Mouse (Mus musculus): ENCODE measurements around the gene Hddc3. TPM values are rescaled to one million over a fixed set of nuclear protein-coding genes. Genes with fewer than 3 reads are reported as not detected.

The Hddc3 gene
- polyA plus RNA-seq, 1 experiment from 2014 or later = 8.6 TPM

- TF ChIP-seq CTCF (IDR thresholded peaks at IDR 0.05; ENCODE audit: low read depth) (no peak), EP300 (optimal IDR thresholded peaks at IDR 0.05) (no peak)
- WGBS = 85% methylated on average over 4 of the region's 4 CpGs
These were observed 44.1 kb upstream of the Hddc3 start for GRCm38 (mm10) chr7:80298754-80299153.

GRCm38 (mm10) chr7:80299568-80299967 lies 43.3 kb upstream of the Hddc3 start:
- Histone ChIP-seq H3K9me3 (ENCODE audit: control insufficient read depth, low read length) (no peaks in the 10 kb centered on the region), H3K9ac (ENCODE audit: low read length) (no peak overlapping the region), H3K27me3 (ENCODE audit: control insufficient read depth, insufficient read depth, low read length) (no peaks in the 10 kb centered on the region), H3K4me2 (replicated peaks; ENCODE audit: low read depth) (no peak overlapping the region), H3K36me3 (ENCODE audit: control insufficient read depth, insufficient read depth, low read length) (0 out of 2 replicates have a peak, but pooled peaks cover 3% of the 10 kb centered on the region), H3K4me3 (ENCODE audit: low read depth, low read length) (no peak overlapping the region), H3K27ac (replicated peaks) (no peak overlapping the region), H3K4me1 (replicated peaks; ENCODE audit: control insufficient read depth, insufficient read depth) (no peaks in the 10 kb centered on the region)
- 76% methylated on average over 3 of the region's 3 CpGs for whole genome bisulfite sequencing
- TF ChIP-seq EP300 (optimal IDR thresholded peaks at IDR 0.05) = no peak
- TF ChIP-seq CTCF (IDR thresholded peaks at IDR 0.05; ENCODE audit: low read depth) = no peak
- ATAC-seq (ENCODE audit: low FRiP score, low TSS enrichment) (no peak), DNase-seq (ENCODE audit: low spot score) (no peak)

More at GRCm38 (mm10) chr7:80298754-80299153, 44.1 kb upstream of the Hddc3 start:
- H3K27me3 ChIP-seq (ENCODE audit: control insufficient read depth, insufficient read depth, low read length) = no peaks in the 10 kb centered on the region
- H3K9me3 ChIP-seq (ENCODE audit: control insufficient read depth, low read length) = no peaks in the 10 kb centered on the region
- no peaks in the 10 kb centered on the region for H3K4me1 ChIP-seq (replicated peaks; ENCODE audit: control insufficient read depth, insufficient read depth)
- no peak for DNase-seq (ENCODE audit: low spot score)
- H3K36me3 ChIP-seq (ENCODE audit: control insufficient read depth, insufficient read depth, low read length) = 0 out of 2 replicates have a peak, but pooled peaks cover 3% of the 10 kb centered on the region
- H3K4me3 ChIP-seq (ENCODE audit: low read depth, low read length) = no peak overlapping the region
- no peak overlapping the region for H3K4me2 ChIP-seq (replicated peaks; ENCODE audit: low read depth)
- no peak overlapping the region for H3K27ac ChIP-seq (replicated peaks)
- no peak for ATAC-seq (ENCODE audit: low FRiP score, low TSS enrichment)
- no peak overlapping the region for H3K9ac ChIP-seq (ENCODE audit: low read length)

- no peak overlapping the region for H3K9ac ChIP-seq (ENCODE audit: low read length)
- DNase-seq (ENCODE audit: low spot score) = no peak
- 0 out of 2 replicates have a peak, but pooled peaks cover 3% of the 10 kb centered on the region for H3K36me3 ChIP-seq (ENCODE audit: control insufficient read depth, insufficient read depth, low read length)
- WGBS = 81% methylated on average over 2 of the region's 2 CpGs
- no peaks in the 10 kb centered on the region for H3K9me3 ChIP-seq (ENCODE audit: control insufficient read depth, low read length)
- TF ChIP-seq EP300 (optimal IDR thresholded peaks at IDR 0.05) = no peak
- peak; percentile 43 for TF ChIP-seq CTCF (IDR thresholded peaks at IDR 0.05; ENCODE audit: low read depth)
- H3K4me1 ChIP-seq (replicated peaks; ENCODE audit: control insufficient read depth, insufficient read depth) = no peaks in the 10 kb centered on the region
- no peak overlapping the region for H3K4me2 ChIP-seq (replicated peaks; ENCODE audit: low read depth)
- H3K27ac ChIP-seq (replicated peaks) = no peak overlapping the region
- ATAC-seq (ENCODE audit: low FRiP score, low TSS enrichment) = no peak
- no peaks in the 10 kb centered on the region for H3K27me3 ChIP-seq (ENCODE audit: control insufficient read depth, insufficient read depth, low read length)
- no peak overlapping the region for H3K4me3 ChIP-seq (ENCODE audit: low read depth, low read length)
These were observed 41.4 kb upstream of the Hddc3 start for GRCm38 (mm10) chr7:80301522-80301921.

DNA sequence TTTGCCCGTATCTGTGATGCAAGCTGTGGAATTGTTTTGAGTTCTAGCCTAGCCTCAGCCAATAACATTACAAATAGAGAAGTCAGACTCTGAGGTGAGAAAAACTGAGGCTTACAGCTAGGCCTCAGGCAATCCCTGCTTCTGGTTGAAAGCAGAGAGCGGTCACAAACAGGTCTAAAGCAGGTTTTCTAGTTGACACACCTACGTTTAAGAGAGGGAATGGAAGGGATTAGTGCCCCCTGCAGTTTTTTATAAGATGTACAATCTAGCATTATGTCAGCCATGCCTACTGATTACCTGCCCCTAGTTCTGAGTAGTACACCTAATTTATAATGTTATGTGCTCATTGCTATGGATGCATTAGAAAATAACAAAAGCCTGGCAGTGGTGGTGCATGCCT lies 35.1 kb upstream of the Hddc3 start:
- H3K9me3 ChIP-seq (ENCODE audit: control insufficient read depth, low read length) = no peaks in the 10 kb centered on the region
- no peaks in the 10 kb centered on the region for H3K4me1 ChIP-seq (replicated peaks; ENCODE audit: control insufficient read depth, insufficient read depth)
- no peak for TF ChIP-seq EP300 (optimal IDR thresholded peaks at IDR 0.05)
- peak; percentile 49; the same call in 1 of the 2 replicates for TF ChIP-seq CTCF (IDR thresholded peaks at IDR 0.05; ENCODE audit: low read depth)
- DNase-seq (ENCODE audit: low spot score) (no peak), ATAC-seq (ENCODE audit: low FRiP score, low TSS enrichment) (no peak)
- 0 out of 2 replicates have a peak, but pooled peaks cover 10% of the 10 kb centered on the region for H3K36me3 ChIP-seq (ENCODE audit: control insufficient read depth, insufficient read depth, low read length)
- WGBS = 67% methylated on average over 3 of the region's 3 CpGs
- no peak overlapping the region for H3K27ac ChIP-seq (replicated peaks)
- no peak overlapping the region for H3K4me2 ChIP-seq (replicated peaks; ENCODE audit: low read depth)
- H3K27me3 ChIP-seq (ENCODE audit: control insufficient read depth, insufficient read depth, low read length) = no peaks in the 10 kb centered on the region
- H3K9ac ChIP-seq (ENCODE audit: low read length) = no peak overlapping the region
- H3K4me3 ChIP-seq (ENCODE audit: low read depth, low read length) = no peak overlapping the region

GRCm38 (mm10) chr7:80310771-80311170 lies 32.1 kb upstream of the Hddc3 start:
- Histone ChIP-seq H3K4me1 (replicated peaks; ENCODE audit: control insufficient read depth, insufficient read depth) (no peaks in the 10 kb centered on the region), H3K27ac (replicated peaks) (no peak overlapping the region), H3K9ac (ENCODE audit: low read length) (no peak overlapping the region; the same call in 1 of the 2 replicates), H3K4me2 (replicated peaks; ENCODE audit: low read depth) (no peak overlapping the region), H3K27me3 (ENCODE audit: control insufficient read depth, insufficient read depth, low read length) (no peaks in the 10 kb centered on the region), H3K36me3 (ENCODE audit: control insufficient read depth, insufficient read depth, low read length) (peaks cover 18% of the 10 kb centered on the region), H3K4me3 (ENCODE audit: low read depth, low read length) (no peak overlapping the region), H3K9me3 (ENCODE audit: control insufficient read depth, low read length) (no peaks in the 10 kb centered on the region)
- DNase-seq (ENCODE audit: low spot score) (no peak), ATAC-seq (ENCODE audit: low FRiP score, low TSS enrichment) (no peak)
- WGBS = 81% methylated on average over 7 of the region's 7 CpGs
- TF ChIP-seq CTCF (IDR thresholded peaks at IDR 0.05; ENCODE audit: low read depth) (no peak), EP300 (optimal IDR thresholded peaks at IDR 0.05) (no peak)

GRCm38 (mm10) chr7:80315733-80316132 lies 27.2 kb upstream of the Hddc3 start:
- DNase-seq (ENCODE audit: low spot score) = no peak
- Histone ChIP-seq H3K4me3 (ENCODE audit: low read depth, low read length) (no peak overlapping the region), H3K27ac (replicated peaks) (no peak overlapping the region), H3K27me3 (ENCODE audit: control insufficient read depth, insufficient read depth, low read length) (no peaks in the 10 kb centered on the region), H3K4me1 (replicated peaks; ENCODE audit: control insufficient read depth, insufficient read depth) (no peaks in the 10 kb centered on the region), H3K9ac (ENCODE audit: low read length) (no peak overlapping the region), H3K4me2 (replicated peaks; ENCODE audit: low read depth) (no peak overlapping the region), H3K36me3 (ENCODE audit: control insufficient read depth, insufficient read depth, low read length) (peaks cover 16% of the 10 kb centered on the region), H3K9me3 (ENCODE audit: control insufficient read depth, low read length) (no peaks in the 10 kb centered on the region)
- no peak for TF ChIP-seq CTCF (IDR thresholded peaks at IDR 0.05; ENCODE audit: low read depth)
- TF ChIP-seq EP300 (optimal IDR thresholded peaks at IDR 0.05) = no peak
- WGBS = 73% methylated on average over 2 of the region's 2 CpGs
- ATAC-seq (ENCODE audit: low FRiP score, low TSS enrichment) = no peak

Measured in stomach, postnatal 0 days (tissue).